In genomic region chr2:133768546-133768945, GRCm38 (mm10) we compare ENCODE assay signal across 26 mouse cellular contexts.
"Had no signal": no experiment of that assay in that cellular context is flagged by ENCODE, and none has a peak within 500 bp of the region (broad histone marks: within the 10 kb centered on the region; RNA-seq: fewer than 3 reads in every experiment).

No protein-coding gene starts in this region.

- ATAC-seq: forebrain, postnatal 0 days; hindbrain, embryonic 16.5 days; inflammation-experienced regulatory T-cells, adult 6 months had no signal

- H3K4me3 ChIP-seq: heart, adult 2 months; hindbrain, embryonic 10.5 days; hindbrain, embryonic 12.5 days; kidney, embryonic 15.5 days; limb, embryonic 13.5 days; limb, embryonic 15.5 days had no signal

- H3K27ac ChIP-seq: heart, adult 2 months; hindbrain, embryonic 10.5 days; hindbrain, embryonic 12.5 days; hindbrain, embryonic 14.5 days; kidney, embryonic 15.5 days; kidney, postnatal 0 days; limb, embryonic 13.5 days; limb, embryonic 15.5 days; liver, embryonic 14.5 days had no signal

- H3K4me1 ChIP-seq: hindbrain, embryonic 10.5 days; hindbrain, embryonic 12.5 days; kidney, embryonic 15.5 days; limb, embryonic 13.5 days; limb, embryonic 15.5 days had no signal

- H3K36me3 ChIP-seq: hindbrain, embryonic 10.5 days; hindbrain, embryonic 12.5 days; kidney, embryonic 15.5 days; limb, embryonic 13.5 days; limb, embryonic 15.5 days had no signal

- H3K9me3 ChIP-seq: hindbrain, embryonic 10.5 days; hindbrain, embryonic 12.5 days; kidney, embryonic 15.5 days; limb, embryonic 13.5 days; limb, embryonic 15.5 days had no signal

- H3K4me2 ChIP-seq: heart, embryonic 11.5 days; hindbrain, embryonic 12.5 days; hindbrain, embryonic 14.5 days; kidney, embryonic 15.5 days; limb, embryonic 13.5 days; limb, embryonic 15.5 days had no signal

- H3K27me3 ChIP-seq: hindbrain, embryonic 12.5 days; kidney, embryonic 15.5 days; limb, embryonic 13.5 days; limb, embryonic 15.5 days had no signal

- H3K9ac ChIP-seq: forebrain, postnatal 0 days; hindbrain, embryonic 12.5 days; hindbrain, embryonic 14.5 days; kidney, embryonic 15.5 days; limb, embryonic 13.5 days; limb, embryonic 15.5 days; liver, embryonic 14.5 days had no signal

- DNase-seq: forebrain, postnatal 0 days; gastrocnemius, postnatal 14 days; gastrocnemius, postnatal 36 days; heart, adult 11 months; heart, adult 2 months; heart, postnatal 10 days; heart, postnatal 4 days; kidney, adult 11 months; kidney, adult 2 months; kidney, adult 9 months; kidney, postnatal 14 days; kidney, postnatal 36 days; layer of hippocampus, adult 9-11 months; layer of hippocampus, postnatal 36 days; left cerebral cortex, postnatal 4 days had no signal
